8 mouse cellular contexts compared by ENCODE assay signal in genomic region chr17:86781755-86782400, GRCm38 (mm10). TPM values are rescaled to one million over a fixed set of nuclear protein-coding genes. Genes with fewer than 3 reads are reported as not detected.
DNase-seq lines count a peak whose midpoint lies in the region; ATAC-seq and TF ChIP-seq lines count a peak whose summit lies in the region.

No protein-coding gene starts in this region.

- H3K4me1 ChIP-seq in lung, adult 2 months (ENCODE audit: control insufficient read depth, insufficient read depth, low read length) = peaks cover 56% of the 10 kb centered on the region

- no peak for TF ChIP-seq CTCF in lung, adult 2 months (IDR thresholded peaks at IDR 0.05; ENCODE audit: insufficient read depth, low read length)

- ATAC-seq in cerebellum, adult (ENCODE audit: insufficient number of reproducible peaks, low FRiP score, low TSS enrichment) = no peak

- TF ChIP-seq POLR2A in lung, adult 2 months (IDR thresholded peaks at IDR 0.05; ENCODE audit: borderline replicate concordance, extremely low read depth, low read depth, low read length) = no peak

- WGBS in lung, adult 2 months = 36% methylated on average over 12 of the region's 12 CpGs

- no peak overlapping the region for H3K4me3 ChIP-seq in lung, adult 2 months (replicated peaks; ENCODE audit: extremely low read depth, low read depth, low read length)

- DNase-seq in cerebellum, adult 11-12 months = peak; percentile 40
- DNase-seq in lung, postnatal 10 days = peak; percentile 55
- no peak for DNase-seq in lung, adult 2 months
- DNase-seq in cerebellum, postnatal 14 days = peak; percentile 72 to 73
- DNase-seq in kidney, postnatal 10 days = peak; percentile 75
- no peak for DNase-seq in c-Kit-positive CD71-positive TER-119-positive erythroid progenitor cells, embryonic 14.5 days (ENCODE audit: low spot score)
- DNase-seq in natural killer cell, adult 2 months (ENCODE audit: low spot score in 2 of 2) = no peak

RNA-seq across cellular contexts. Expression of gene Epas1, which starts 28.4 kb away (rescaled TPM):
- 777 and 943 TPM in 2 replicates for polyA plus RNA-seq in lung, adult 2 months (2012; rRNA removed)

Comparison
In these comparisons a context has a peak if more than half of its experiments do, and no peak if none do; other contexts are left out.
1. DNase-seq: peak in cerebellum, adult 11-12 months (single experiment), lung, postnatal 10 days (single experiment), cerebellum, postnatal 14 days (2 of 2) and kidney, postnatal 10 days (single experiment); none in lung, adult 2 months (single experiment), c-Kit-positive CD71-positive TER-119-positive erythroid progenitor cells, embryonic 14.5 days (single experiment) and natural killer cell, adult 2 months (0 of 2).